Mouse (Mus musculus): ENCODE data around the gene Cyp4f39. TPM values are rescaled to one million over a fixed set of nuclear protein-coding genes. Genes with fewer than 3 reads are reported as not detected.
"Not testable (repeated sequence)": the region's sequence is repeated elsewhere in the genome, so short reads cannot be mapped to it uniquely, and the experiment has no call there.

Cyp4f39 gene
- polyA plus RNA-seq, 1 experiment from 2014 or later, result 0.15 TPM

DNA sequence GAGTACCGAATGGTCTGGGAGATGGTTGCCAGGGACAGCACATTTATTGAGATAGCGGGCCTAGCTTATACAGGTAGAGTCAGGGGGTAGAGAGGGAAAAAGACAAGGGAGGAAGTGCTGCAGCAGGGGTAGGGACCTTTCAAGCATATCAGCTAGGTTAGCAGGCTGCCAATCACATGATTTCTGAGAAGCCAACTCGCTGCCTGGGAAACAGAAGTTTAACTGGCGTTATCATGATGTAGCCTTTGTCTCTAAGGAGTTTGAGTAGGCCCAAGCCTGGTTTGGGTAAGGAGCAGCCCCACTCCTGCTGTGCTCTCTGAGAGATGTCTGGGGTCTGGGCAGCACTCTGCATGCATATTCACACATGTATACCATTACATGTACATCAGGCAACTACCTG lies 69.9 kb downstream of the Cyp4f39 start:
- H3K9me3 ChIP-seq (replicated peaks), result no peaks in the 10 kb centered on the region
- no peak overlapping the region for H3K4me3 ChIP-seq
- H3K4me1 ChIP-seq, result no peaks in the 10 kb centered on the region
- WGBS, result 88% methylated on average over 4 of the region's 4 CpGs
- no peak for DNase-seq (ENCODE audit: low spot score)
- H3K36me3 ChIP-seq, result peaks cover 23% of the 10 kb centered on the region
- no peaks in the 10 kb centered on the region for H3K27me3 ChIP-seq (ENCODE audit: low read depth, poor library complexity, severe bottlenecking)
- no peak overlapping the region for H3K27ac ChIP-seq (replicated peaks)

DNA sequence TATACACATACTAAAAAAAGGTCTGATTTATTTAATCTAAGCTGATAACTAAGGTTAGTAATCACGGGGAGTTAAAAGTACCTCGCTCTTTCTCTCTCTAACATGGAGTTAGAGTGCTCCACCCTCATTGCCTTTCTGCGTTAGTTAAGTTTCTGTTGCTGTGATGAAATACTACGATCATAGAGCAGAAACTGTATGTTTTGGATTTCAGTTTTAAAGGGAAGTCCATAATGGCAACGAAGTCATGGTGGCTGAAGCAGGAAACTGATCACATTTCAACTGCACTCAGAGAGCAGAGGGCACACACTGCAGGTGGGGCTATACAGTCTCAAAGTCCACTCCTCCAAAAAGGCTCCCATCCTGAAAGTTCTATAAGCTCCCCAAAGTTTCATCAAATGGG lies 70.3 kb downstream of the Cyp4f39 start:
- no peaks in the 10 kb centered on the region for H3K27me3 ChIP-seq (ENCODE audit: low read depth, poor library complexity, severe bottlenecking)
- H3K27ac ChIP-seq (replicated peaks), result no peak overlapping the region
- peaks cover 22% of the 10 kb centered on the region for H3K36me3 ChIP-seq
- DNase-seq (ENCODE audit: low spot score), result no peak
- H3K4me1 ChIP-seq, result no peaks in the 10 kb centered on the region
- no peaks in the 10 kb centered on the region for H3K9me3 ChIP-seq (replicated peaks)
- no peak overlapping the region for H3K4me3 ChIP-seq
- WGBS, result 90% methylated on average over 5 of the region's 5 CpGs

DNA sequence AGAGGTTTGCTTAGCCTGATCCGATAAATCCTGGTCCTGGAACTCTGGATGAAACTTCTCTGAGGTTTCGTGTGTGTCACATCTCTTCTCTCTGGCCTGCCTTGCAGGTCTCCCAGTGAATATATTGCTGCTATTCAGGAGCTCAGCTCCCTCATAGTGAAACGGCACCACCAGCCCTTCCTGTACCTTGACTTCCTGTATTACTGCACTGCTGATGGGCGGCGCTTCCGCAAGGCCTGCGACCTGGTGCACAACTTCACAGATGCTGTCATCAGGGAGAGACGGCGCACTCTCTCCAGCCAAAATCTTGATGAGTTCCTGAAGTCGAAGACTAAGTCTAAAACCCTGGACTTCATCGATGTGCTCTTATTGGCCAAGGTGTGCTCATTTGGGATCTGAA lies 71.4 kb downstream of the Cyp4f39 start:
- H3K4me1 ChIP-seq, result peaks cover 9% of the 10 kb centered on the region
- DNase-seq (ENCODE audit: low spot score), result no peak
- H3K9me3 ChIP-seq (replicated peaks), result no peaks in the 10 kb centered on the region
- peaks cover 20% of the 10 kb centered on the region for H3K36me3 ChIP-seq
- H3K4me3 ChIP-seq, result no peak overlapping the region
- no peak overlapping the region for H3K27ac ChIP-seq (replicated peaks)
- 92% methylated on average over 11 of the region's 11 CpGs for WGBS
- no peaks in the 10 kb centered on the region for H3K27me3 ChIP-seq (ENCODE audit: low read depth, poor library complexity, severe bottlenecking)

DNA sequence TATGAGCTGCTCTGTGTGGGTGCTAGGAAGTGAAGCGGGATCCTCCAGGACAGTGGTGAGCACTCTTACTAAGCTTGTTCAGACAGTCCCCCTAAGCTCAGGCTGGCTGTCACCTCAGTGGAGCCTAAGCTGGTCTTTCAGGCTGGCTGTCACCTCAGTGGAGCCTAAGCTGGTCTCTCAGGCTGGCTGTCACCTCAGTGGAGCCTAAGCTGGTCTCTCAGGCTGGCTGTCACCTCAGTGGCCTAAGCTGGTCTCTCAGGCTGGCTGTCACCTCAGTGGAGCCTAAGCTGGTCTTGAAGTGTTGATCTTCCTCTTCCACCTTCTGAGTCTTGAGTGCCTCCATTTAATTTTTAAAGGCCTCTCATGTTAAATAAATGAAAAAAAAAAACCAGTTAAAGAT lies 73.8 kb downstream of the Cyp4f39 start:
- WGBS, result 90% methylated on average over 1 of the region's 1 CpGs
- H3K4me3 ChIP-seq; H3K4me1 ChIP-seq; DNase-seq (ENCODE audit: low spot score); H3K9me3 ChIP-seq (replicated peaks); H3K27me3 ChIP-seq (ENCODE audit: low read depth, poor library complexity, severe bottlenecking); H3K27ac ChIP-seq (replicated peaks): not testable (repeated sequence)
- H3K36me3 ChIP-seq, result peaks cover 20% of the 10 kb centered on the region

DNA sequence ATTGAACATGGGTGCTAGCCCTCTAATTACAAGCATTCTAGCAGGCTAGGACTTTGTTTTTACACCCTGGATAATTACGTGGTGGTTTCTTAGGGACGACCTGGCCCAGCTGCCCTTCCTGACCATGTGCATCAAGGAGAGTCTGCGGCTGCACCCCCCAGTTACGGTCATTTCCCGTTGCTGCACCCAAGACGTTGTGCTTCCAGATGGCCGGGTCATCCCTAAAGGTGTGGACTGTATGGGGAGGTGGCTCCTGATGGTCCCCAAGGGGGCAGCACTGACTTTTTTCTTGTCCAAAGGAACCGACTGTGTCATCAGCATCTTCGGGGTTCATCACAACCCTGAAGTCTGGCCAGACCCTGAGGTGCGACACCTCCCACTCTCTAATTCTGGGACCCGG lies 75.2 kb downstream of the Cyp4f39 start:
- Histone ChIP-seq H3K27ac (replicated peaks) (no peak overlapping the region), H3K9me3 (replicated peaks) (no peaks in the 10 kb centered on the region), H3K27me3 (ENCODE audit: low read depth, poor library complexity, severe bottlenecking) (no peaks in the 10 kb centered on the region), H3K36me3 (peaks cover 13% of the 10 kb centered on the region; the same call in 1 of the 2 replicates), H3K4me1 (peaks cover 13% of the 10 kb centered on the region), H3K4me3 (no peak overlapping the region)
- no peak for DNase-seq (ENCODE audit: low spot score)
- WGBS, result 93% methylated on average over 11 of the region's 11 CpGs

DNA sequence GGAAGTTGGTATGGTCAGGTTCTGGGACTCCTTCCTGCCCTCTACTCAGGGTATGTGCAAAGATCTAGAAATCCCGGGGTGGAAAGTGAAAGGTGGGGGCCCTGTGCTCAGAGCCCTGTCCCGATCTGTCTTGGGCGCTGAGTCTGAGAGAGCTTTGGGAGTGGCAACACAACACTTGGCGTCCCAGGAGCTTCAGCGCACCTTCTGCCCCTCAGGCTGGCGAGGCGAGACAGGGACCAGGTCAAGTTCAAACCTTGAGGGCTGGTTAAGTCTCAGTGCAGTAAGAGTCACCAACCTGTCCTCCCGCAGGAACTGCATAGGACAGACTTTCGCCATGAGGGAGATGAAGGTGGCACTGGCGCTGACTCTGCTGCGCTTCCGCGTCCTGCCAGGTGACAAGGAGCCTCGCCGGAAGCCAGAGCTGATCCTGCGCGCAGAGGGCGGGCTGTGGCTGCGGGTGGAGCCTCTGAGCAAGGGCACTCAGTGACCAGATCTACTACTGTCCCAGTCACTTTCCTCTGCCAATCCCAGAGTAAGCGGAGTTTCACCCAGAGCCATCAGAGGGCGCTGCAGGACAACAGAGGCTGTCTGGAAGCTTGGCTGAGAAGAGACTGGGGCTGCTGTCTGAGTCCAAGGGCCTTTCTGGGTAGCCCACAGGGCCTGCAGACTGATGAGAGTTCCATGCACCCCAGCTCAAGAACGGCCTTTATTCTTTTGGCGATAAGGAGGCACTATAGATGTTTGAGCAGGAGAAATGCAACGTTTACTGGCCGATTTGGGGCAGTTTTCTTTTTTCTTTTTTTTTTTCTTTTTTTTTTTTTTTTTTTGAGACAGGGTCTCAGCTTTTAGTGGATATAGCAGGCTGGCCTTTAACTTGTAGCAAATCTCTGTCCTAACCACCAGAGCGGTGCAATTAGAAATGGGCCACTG lies 76.2 kb downstream of the Cyp4f39 start:
- 15% methylated on average over 26 of the region's 26 CpGs for WGBS
- peaks cover 13% of the 10 kb centered on the region for H3K4me1 ChIP-seq
- DNase-seq (ENCODE audit: low spot score), result peak; percentile 87
- H3K36me3 ChIP-seq, result peaks cover 12% of the 10 kb centered on the region; the same call in 1 of the 2 replicates
- H3K27ac ChIP-seq (replicated peaks), result peak overlapping the region; percentile 74
- peak overlapping the region; percentile 52 for H3K4me3 ChIP-seq
- H3K9me3 ChIP-seq (replicated peaks), result no peaks in the 10 kb centered on the region
- H3K27me3 ChIP-seq (ENCODE audit: low read depth, poor library complexity, severe bottlenecking), result no peaks in the 10 kb centered on the region

DNA sequence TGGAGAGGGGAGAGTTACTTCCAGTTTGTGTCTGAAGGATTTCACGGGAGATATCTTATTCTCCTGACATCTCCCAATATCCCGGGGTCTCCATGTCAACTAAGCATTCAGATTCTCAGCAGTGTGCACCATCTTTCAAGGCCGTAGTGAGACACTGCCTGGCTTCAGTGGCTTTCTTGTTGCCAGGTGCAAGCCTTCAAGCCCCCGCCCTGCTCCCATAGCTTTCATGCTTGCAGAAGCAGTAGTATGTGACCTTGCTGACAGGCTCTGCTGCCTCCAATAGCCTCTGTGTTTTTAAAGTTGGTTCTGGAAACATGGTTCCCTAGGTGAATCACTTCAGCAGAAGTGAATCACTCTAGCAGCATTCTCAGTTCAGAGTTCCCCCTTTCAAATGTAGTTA lies 79.8 kb downstream of the Cyp4f39 start:
- H3K36me3 ChIP-seq; H3K27ac ChIP-seq (replicated peaks); DNase-seq (ENCODE audit: low spot score); H3K9me3 ChIP-seq (replicated peaks); H3K4me3 ChIP-seq; H3K27me3 ChIP-seq (ENCODE audit: low read depth, poor library complexity, severe bottlenecking): not testable (repeated sequence)
- H3K4me1 ChIP-seq, result peaks cover 26% of the 10 kb centered on the region
- 64% methylated on average over 4 of the region's 4 CpGs for WGBS

DNA sequence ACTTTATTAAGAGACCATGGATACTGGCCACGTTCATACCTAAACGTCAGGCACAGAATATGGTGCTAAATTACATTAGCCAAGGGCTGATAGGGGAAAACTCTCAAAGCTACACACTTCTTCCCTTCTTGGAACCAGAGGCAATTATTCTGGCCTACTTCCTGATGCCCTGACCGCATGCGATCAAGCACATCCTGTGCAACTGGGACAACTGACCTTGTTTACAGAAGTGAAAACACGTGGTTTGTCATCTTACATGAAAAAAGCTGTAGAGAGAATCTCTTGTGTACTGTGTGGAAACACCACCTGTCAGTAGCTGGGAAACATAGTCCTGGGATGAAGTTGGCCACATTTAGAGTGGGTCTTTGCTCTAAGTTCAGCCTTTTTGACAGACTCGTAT lies 81.5 kb downstream of the Cyp4f39 start:
- Histone ChIP-seq H3K27ac (replicated peaks) (no peak overlapping the region), H3K4me1 (peaks cover 17% of the 10 kb centered on the region), H3K4me3 (no peak overlapping the region), H3K9me3 (replicated peaks) (no peaks in the 10 kb centered on the region), H3K36me3 (no peaks in the 10 kb centered on the region), H3K27me3 (ENCODE audit: low read depth, poor library complexity, severe bottlenecking) (no peaks in the 10 kb centered on the region)
- DNase-seq (ENCODE audit: low spot score), result no peak
- WGBS, result 79% methylated on average over 6 of the region's 6 CpGs

DNA sequence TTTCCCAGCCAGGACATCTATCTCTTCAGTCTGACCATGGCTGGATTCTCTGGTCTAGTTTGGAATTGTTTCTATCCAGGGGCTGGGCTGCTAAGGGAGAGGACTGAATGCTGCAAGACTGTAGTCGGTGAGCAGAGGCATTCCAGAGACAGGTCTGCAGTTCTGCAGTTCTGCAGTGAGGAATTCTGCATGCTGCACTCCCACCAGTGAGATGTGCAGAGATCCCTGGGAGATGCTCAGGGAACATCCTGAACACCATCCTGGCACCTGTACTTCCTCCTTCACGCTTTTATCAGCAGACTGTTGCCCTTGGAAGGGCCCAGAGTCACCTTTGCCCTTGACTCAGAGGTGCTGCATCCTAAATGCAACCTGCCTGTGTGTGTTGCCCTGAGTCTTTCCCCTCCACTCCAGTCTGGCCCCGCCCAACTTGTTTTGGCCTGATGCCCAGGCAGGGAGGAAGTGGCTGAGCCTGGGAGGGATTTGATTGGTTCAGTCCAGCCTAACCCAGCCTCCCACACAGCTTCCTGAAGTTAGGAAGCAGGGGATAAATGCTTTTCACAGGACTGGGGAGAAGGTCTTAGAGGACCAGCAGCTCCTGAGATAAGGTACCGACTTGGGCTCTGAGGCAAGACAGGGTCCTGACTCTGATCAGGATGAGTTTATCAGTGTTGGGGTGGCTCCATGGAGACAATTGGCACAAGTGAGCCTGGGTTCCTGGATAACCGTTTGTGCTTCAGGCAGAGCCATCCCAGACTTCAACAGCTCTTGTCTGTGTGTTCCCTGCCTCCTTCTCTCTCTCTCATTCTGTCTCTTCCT lies 83.7 kb downstream of the Cyp4f39 start, which contains the start of gene Cyp4f16:
Cyp4f16 (plus strand) TSS at position 508 of the 816 bp plus-strand sequence.
- WGBS, result 18% methylated on average over 5 of the region's 5 CpGs
- not testable (repeated sequence) for H3K27me3 ChIP-seq (ENCODE audit: low read depth, poor library complexity, severe bottlenecking); H3K9me3 ChIP-seq (replicated peaks); H3K36me3 ChIP-seq
- Histone ChIP-seq H3K4me3 (peak within 1 kb of the TSS; percentile 48), H3K27ac (replicated peaks) (peak within 1 kb of the TSS; percentile 64), H3K4me1 (peaks cover 17% of the 10 kb centered on the region)
- peak; percentile 61 for DNase-seq (ENCODE audit: low spot score)

DNA sequence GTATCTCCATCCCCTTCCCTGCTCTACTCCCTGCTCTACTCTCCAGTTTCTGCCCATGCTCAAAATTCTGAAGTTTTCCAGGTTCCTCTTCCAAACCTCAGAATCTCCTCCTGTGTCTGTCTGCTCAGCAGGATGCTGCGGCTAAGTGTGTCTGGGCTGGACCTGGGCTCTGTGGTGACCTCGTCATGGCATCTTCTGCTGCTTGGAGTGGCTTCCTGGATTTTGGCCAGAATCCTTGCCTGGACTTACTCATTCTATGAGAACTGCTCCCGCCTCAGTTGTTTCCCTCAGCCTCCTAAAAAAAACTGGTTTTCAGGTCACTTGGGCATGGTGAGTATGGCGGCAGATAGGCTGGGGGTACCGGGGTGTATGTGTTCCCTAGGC lies 84.3 kb downstream of the Cyp4f39 start:
- 71% methylated on average over 5 of the region's 5 CpGs for WGBS
- H3K27me3 ChIP-seq (ENCODE audit: low read depth, poor library complexity, severe bottlenecking), result no peaks in the 10 kb centered on the region
- no peak for DNase-seq (ENCODE audit: low spot score)
- H3K4me1 ChIP-seq, result peaks cover 17% of the 10 kb centered on the region
- H3K27ac ChIP-seq (replicated peaks), result peak overlapping the region; percentile 64
- peak overlapping the region; percentile 48 for H3K4me3 ChIP-seq
- H3K36me3 ChIP-seq, result no peaks in the 10 kb centered on the region
- no peaks in the 10 kb centered on the region for H3K9me3 ChIP-seq (replicated peaks)
